Mouse (Mus musculus): Measurements from ENCODE around the gene Nup85. TPM values are rescaled to one million over a fixed set of nuclear protein-coding genes. Genes with fewer than 3 reads are reported as not detected.

Nup85 gene
- total RNA-seq, 1 experiment: 279 TPM

DNA sequence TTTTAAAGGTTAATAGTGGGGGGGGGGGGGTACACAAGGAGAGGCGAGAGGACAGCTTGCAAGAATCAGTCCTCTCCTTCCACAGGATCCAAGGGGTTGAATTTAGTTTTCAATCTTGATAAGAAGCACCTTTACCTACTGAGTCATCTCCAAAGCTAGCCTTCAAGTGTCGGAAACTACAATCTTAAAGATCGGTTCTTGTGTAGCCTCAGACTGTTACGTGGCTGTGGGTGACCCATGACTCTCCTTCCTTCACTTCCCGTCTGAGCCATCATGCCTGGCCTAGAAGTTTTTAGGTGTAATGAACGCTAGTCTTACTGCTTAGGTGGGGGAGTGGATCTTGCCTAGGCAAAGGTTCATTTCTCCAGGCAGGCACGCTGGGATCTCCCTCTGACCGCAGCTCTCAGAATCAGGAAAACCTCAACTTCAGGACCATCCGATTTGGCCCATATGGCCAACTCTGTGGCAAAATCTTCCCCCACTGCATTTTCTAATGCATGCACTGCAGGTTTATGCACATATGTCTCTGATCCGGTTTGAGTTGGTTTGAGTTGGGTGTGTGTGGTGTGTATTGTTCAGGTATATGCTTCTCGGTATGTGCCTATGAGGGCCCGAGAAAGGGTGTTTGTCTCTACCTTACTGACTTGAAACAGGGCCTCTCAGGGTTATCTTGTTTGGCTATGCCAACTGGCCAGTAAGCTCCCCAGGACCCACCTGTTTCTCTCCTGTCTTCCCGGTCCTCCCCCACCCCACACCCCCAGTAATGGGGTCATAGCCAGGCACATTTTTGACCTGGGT lies 65.7 kb downstream of the Nup85 start:
- H3K4me3 ChIP-seq (ENCODE audit: insufficient read depth in 1 of 2, low read depth in 1 of 2, low read length in 2 of 2, poor library complexity in 1 of 2, severe bottlenecking in 1 of 2): no peak overlapping the region
- no peak for DNase-seq (ENCODE audit: low read depth, low spot score)
- H3K9me3 ChIP-seq (ENCODE audit: control insufficient read depth, insufficient read depth, low read depth, low read length): no peaks in the 10 kb centered on the region
- H3K27ac ChIP-seq (ENCODE audit: insufficient read depth, low read depth, low read length, poor library complexity, severe bottlenecking): peak overlapping the region; percentile 56; the same call in 1 of the 2 replicates
- TF ChIP-seq CHD2 (IDR thresholded peaks at IDR 0.05; ENCODE audit: low read depth, low read length): no peak
- TF ChIP-seq ZC3H11A (IDR thresholded peaks at IDR 0.05; ENCODE audit: borderline replicate concordance, low read depth, low read length): no peak
- TF ChIP-seq ZNF384 (IDR thresholded peaks at IDR 0.05; ENCODE audit: low read depth, low read length): no peak
- no peak for TF ChIP-seq MAFK (IDR thresholded peaks at IDR 0.05; ENCODE audit: insufficient read depth, low read depth, low read length)
- TF ChIP-seq HCFC1 (IDR thresholded peaks at IDR 0.05; ENCODE audit: borderline replicate concordance, insufficient read depth, low read length): no peak
- H3K9ac ChIP-seq (ENCODE audit: insufficient read depth, low read depth, low read length, poor library complexity, severe bottlenecking): peak overlapping the region; percentile 21; the same call in 1 of the 2 replicates
- no peaks in the 10 kb centered on the region for H3K36me3 ChIP-seq (ENCODE audit: control insufficient read depth, insufficient read depth, low read length, poor library complexity, severe bottlenecking)
- peaks cover 8 to 17% of the 10 kb centered on the region in 2 experiments; a peak in 3 of 4 replicates for H3K4me1 ChIP-seq (ENCODE audit: control insufficient read depth in 2 of 2, insufficient read depth in 2 of 2, low read length in 2 of 2, poor library complexity in 1 of 2)
- in situ Hi-C loops (cut with MboI; ENCODE audit: low sequenced_read_pairs in 2 of 2, unreplicated experiment in 2 of 2): loop anchor here in 1 of 2 experiments (5.0 kb wide), 1 partner anchor 87 kb away; no protein-coding TSS in a partner anchor

GRCm38 (mm10) chr11:115630532-115631504 lies 66.6 kb downstream of the Nup85 start:
- Histone ChIP-seq H3K4me1 (ENCODE audit: control insufficient read depth in 2 of 2, insufficient read depth in 2 of 2, low read length in 2 of 2, poor library complexity in 1 of 2) (peaks cover 8 to 21% of the 10 kb centered on the region in 2 experiments; a peak in 3 of 4 replicates), H3K36me3 (ENCODE audit: control insufficient read depth, insufficient read depth, low read length, poor library complexity, severe bottlenecking) (no peaks in the 10 kb centered on the region), H3K9ac (ENCODE audit: insufficient read depth, low read depth, low read length, poor library complexity, severe bottlenecking) (peak overlapping the region; percentile 4; the same call in 1 of the 2 replicates), H3K27ac (ENCODE audit: insufficient read depth, low read depth, low read length, poor library complexity, severe bottlenecking) (peak overlapping the region; percentile 50; the same call in 1 of the 2 replicates), H3K9me3 (ENCODE audit: control insufficient read depth, insufficient read depth, low read depth, low read length) (no peaks in the 10 kb centered on the region), H3K4me3 (ENCODE audit: insufficient read depth in 1 of 2, low read depth in 1 of 2, low read length in 2 of 2, poor library complexity in 1 of 2, severe bottlenecking in 1 of 2) (peak overlapping the region; percentile 19 to 50; a peak in 3 of 4 replicates)
- no peak for DNase-seq (ENCODE audit: low read depth, low spot score)
- no peak for TF ChIP-seq CHD2 (IDR thresholded peaks at IDR 0.05; ENCODE audit: low read depth, low read length)
- TF ChIP-seq MAFK (IDR thresholded peaks at IDR 0.05; ENCODE audit: insufficient read depth, low read depth, low read length): no peak
- TF ChIP-seq ZNF384 (IDR thresholded peaks at IDR 0.05; ENCODE audit: low read depth, low read length): peak; percentile 13; the same call in 1 of the 2 replicates
- no peak for TF ChIP-seq HCFC1 (IDR thresholded peaks at IDR 0.05; ENCODE audit: borderline replicate concordance, insufficient read depth, low read length)
- in situ Hi-C loops (cut with MboI; ENCODE audit: low sequenced_read_pairs in 2 of 2, unreplicated experiment in 2 of 2): loop anchor here in 1 of 2 experiments (5.0 kb wide), 1 partner anchor 86 kb away; no protein-coding TSS in a partner anchor

- Histone ChIP-seq H3K4me1 (ENCODE audit: control insufficient read depth in 2 of 2, insufficient read depth in 2 of 2, low read length in 2 of 2, poor library complexity in 1 of 2) (peaks cover 8 to 16% of the 10 kb centered on the region in 2 experiments; a peak in 3 of 4 replicates), H3K36me3 (ENCODE audit: control insufficient read depth, insufficient read depth, low read length, poor library complexity, severe bottlenecking) (no peaks in the 10 kb centered on the region), H3K9ac (ENCODE audit: insufficient read depth, low read depth, low read length, poor library complexity, severe bottlenecking) (peak overlapping the region; percentile 4; the same call in 1 of the 2 replicates), H3K27ac (ENCODE audit: insufficient read depth, low read depth, low read length, poor library complexity, severe bottlenecking) (peak overlapping the region; percentile 50; the same call in 1 of the 2 replicates), H3K4me3 (ENCODE audit: insufficient read depth in 1 of 2, low read depth in 1 of 2, low read length in 2 of 2, poor library complexity in 1 of 2, severe bottlenecking in 1 of 2) (peak overlapping the region; percentile 19 to 50; a peak in 3 of 4 replicates), H3K9me3 (ENCODE audit: control insufficient read depth, insufficient read depth, low read depth, low read length) (no peaks in the 10 kb centered on the region)
- TF ChIP-seq HCFC1 (IDR thresholded peaks at IDR 0.05; ENCODE audit: borderline replicate concordance, insufficient read depth, low read length): no peak
- TF ChIP-seq ZC3H11A (IDR thresholded peaks at IDR 0.05; ENCODE audit: borderline replicate concordance, low read depth, low read length): peak; percentile 46; the same call in 1 of the 2 replicates
- DNase-seq (ENCODE audit: low read depth, low spot score): no peak
- in situ Hi-C loops (cut with MboI; ENCODE audit: low sequenced_read_pairs in 2 of 2, unreplicated experiment in 2 of 2): loop anchor here in 1 of 2 experiments (5.0 kb wide), 1 partner anchor 86 kb away; no protein-coding TSS in a partner anchor
Measured at GRCm38 (mm10) chr11:115631505-115631890, 67.3 kb downstream of the Nup85 start.

- Histone ChIP-seq H3K9ac (ENCODE audit: insufficient read depth, low read depth, low read length, poor library complexity, severe bottlenecking) (no peak overlapping the region), H3K27ac (ENCODE audit: insufficient read depth, low read depth, low read length, poor library complexity, severe bottlenecking) (no peak overlapping the region; the same call in 1 of the 2 replicates), H3K9me3 (ENCODE audit: control insufficient read depth, insufficient read depth, low read depth, low read length) (no peaks in the 10 kb centered on the region), H3K4me3 (ENCODE audit: insufficient read depth in 1 of 2, low read depth in 1 of 2, low read length in 2 of 2, poor library complexity in 1 of 2, severe bottlenecking in 1 of 2) (no peak overlapping the region), H3K36me3 (ENCODE audit: control insufficient read depth, insufficient read depth, low read length, poor library complexity, severe bottlenecking) (no peaks in the 10 kb centered on the region), H3K4me1 (ENCODE audit: control insufficient read depth in 2 of 2, insufficient read depth in 2 of 2, low read length in 2 of 2, poor library complexity in 1 of 2) (peaks cover 7 to 16% of the 10 kb centered on the region in 2 experiments; a peak in 3 of 4 replicates)
- in situ Hi-C loops (cut with MboI; ENCODE audit: low sequenced_read_pairs in 2 of 2, unreplicated experiment in 2 of 2): loop anchor here in 1 of 2 experiments (5.0 kb wide), 1 partner anchor 85 kb away; no protein-coding TSS in a partner anchor
- no peak for DNase-seq (ENCODE audit: low read depth, low spot score)
- TF ChIP-seq ZNF384 (IDR thresholded peaks at IDR 0.05; ENCODE audit: low read depth, low read length): no peak
- TF ChIP-seq HCFC1 (IDR thresholded peaks at IDR 0.05; ENCODE audit: borderline replicate concordance, insufficient read depth, low read length): no peak
- TF ChIP-seq MAFK (IDR thresholded peaks at IDR 0.05; ENCODE audit: insufficient read depth, low read depth, low read length): no peak
- no peak for TF ChIP-seq CHD2 (IDR thresholded peaks at IDR 0.05; ENCODE audit: low read depth, low read length)
- no peak for TF ChIP-seq ZC3H11A (IDR thresholded peaks at IDR 0.05; ENCODE audit: borderline replicate concordance, low read depth, low read length)
Measured at GRCm38 (mm10) chr11:115632247-115632646, 68.0 kb downstream of the Nup85 start.
